Mouse (Mus musculus) ovary, postnatal 14 days (tissue): ENCODE data around the gene Dppa5a.
A peak's percentile ranks its signal among the peaks of the same experiment; 100 is the strongest.
"Not testable (repeated sequence)": the region's sequence is repeated elsewhere in the genome, so short reads cannot be mapped to it uniquely, and the experiment has no call there.

Source experiments
- DNase-seq: peaks from one replicate; pipeline ENCODE4 v3.0.0; 2022; ENCODE audit warnings: low spot score

Gene Dppa5a

GRCm38 (mm10) chr9:78367959-78368358 is at the start of gene Dppa5a:
Dppa5a (minus strand) TSS chr9:78368177.
- DNase-seq: not testable (repeated sequence)

- DNase-seq: no peak
Measured at GRCm38 (mm10) chr9:78401596-78401995, 33.6 kb upstream of the Dppa5a start.

GRCm38 (mm10) chr9:78400570-78400969 is 32.6 kb upstream of the Dppa5a start:
- no peak for DNase-seq

DNA sequence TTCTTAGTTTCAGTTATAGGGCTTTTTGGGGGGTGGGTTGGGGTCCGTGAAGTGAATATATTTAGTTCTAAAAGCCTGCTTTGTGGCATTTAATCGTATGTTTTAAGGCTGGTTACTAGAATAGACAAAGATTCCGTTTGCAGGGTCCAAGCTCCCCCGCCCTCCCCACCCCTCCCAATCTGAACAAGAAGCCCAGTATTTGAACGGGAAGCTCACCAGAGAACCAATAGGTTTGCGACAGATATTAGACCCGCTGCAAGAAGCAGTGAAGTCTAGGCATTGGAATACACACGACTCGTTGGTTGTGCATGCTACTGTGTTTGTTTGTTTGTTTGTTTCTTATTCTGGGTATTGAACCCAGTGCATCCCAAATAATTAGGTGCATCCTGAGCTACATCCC is 28.5 kb upstream of the Dppa5a start:
- no peak for DNase-seq

GRCm38 (mm10) chr9:78395630-78396351 is 27.8 kb upstream of the Dppa5a start, which contains the start of gene Ddx43:
Ddx43 (plus strand) TSS chr9:78395777.
- peak; percentile 15 for DNase-seq

GRCm38 (mm10) chr9:78395244-78395629 is 27.3 kb upstream of the Dppa5a start:
- no peak for DNase-seq

- no peak for DNase-seq
Measured at GRCm38 (mm10) chr9:78394602-78395001, 26.6 kb upstream of the Dppa5a start.

DNA sequence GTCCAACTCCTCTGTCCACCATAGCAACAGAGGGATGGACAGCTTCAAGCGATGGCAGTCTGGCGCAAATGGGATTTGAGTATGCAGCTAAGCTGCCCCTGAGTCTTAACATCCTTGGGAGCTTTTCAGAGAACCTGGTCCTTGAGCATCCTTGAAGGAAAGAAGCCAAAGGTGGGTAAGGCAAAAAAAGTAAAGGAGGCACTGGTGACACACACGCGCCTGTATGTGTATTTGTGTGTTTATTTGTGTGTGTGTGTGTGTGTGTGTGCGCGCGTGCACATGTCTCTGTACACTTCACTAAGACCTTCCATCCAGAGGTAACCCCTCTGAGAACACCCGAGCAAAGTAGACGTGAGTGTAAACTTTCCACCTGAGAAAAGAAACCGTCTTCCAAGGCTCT is 25.8 kb upstream of the Dppa5a start:
- DNase-seq: no peak

DNA sequence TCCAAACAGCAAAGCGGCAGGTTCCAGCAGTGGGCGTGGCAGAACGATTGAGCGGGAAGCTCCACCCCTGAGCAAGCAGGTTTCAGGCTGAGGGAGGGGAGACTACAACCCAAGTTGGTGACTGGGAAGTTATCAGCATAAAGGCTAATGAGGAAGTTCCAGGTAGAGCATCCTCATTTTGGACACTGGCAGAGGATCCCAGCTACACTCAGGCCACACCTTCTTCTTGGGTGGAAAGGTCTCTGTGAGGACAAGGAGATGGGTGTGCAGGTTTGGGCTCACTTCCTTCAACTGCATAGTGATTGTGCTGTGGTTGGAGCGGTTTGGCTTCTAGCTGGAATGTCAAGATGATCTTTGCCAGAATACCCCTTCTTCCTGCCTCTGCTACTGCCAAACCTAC is 22.0 kb upstream of the Dppa5a start:
- no peak for DNase-seq

DNA sequence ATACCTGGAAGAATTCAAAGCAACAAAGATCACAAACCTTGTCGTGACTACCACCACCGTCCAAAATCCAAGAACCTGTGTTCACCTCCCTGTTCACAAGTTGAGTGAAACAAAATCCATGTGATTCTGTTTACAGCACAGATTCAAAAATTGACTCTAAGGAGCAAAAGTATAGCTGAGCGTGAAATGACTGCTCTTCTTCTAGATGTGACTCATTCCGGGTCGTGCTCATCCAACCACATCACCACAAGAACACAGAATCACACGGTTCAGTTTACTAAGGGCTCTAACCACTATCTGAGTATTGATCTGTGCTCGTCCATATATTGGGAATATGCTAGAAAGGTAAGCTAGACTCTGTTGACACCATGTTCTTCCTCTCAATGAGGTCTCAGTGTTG is 19.0 kb upstream of the Dppa5a start:
- DNase-seq: no peak

GRCm38 (mm10) chr9:78385893-78386292 is 17.9 kb upstream of the Dppa5a start:
- no peak for DNase-seq

DNA sequence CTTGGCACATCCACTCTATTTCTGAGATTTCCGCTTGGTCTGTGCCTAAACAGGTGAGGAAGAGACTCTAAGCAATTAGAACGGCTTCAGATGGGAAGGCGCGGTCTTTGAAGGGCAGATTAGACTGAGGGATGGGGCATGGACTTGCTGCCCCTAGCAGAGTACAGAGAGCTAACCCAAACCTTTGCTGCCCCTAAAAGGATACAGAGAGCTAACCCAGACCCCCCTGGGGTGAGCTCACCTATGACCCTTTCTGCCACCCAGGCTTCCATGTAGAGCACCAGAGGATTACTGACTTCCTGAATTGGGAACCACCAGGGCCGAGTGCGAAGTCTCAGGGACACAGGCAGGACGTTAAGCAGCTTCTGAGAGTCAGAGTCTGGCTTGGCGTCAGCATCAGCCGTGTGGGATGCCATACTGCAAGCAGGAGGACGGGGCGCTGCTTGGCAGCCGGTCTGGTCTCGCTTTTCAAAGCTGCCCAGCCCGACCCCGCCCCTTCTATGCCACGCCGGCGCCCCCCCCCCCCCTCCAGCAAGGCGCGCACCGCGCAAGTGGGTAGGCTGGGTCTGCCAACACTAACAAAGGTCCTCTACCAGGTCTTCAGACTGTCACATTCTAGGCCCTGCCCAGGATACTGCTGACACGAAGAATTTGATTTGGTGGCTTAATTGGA is 10.3 kb upstream of the Dppa5a start, which contains the start of gene Ooep:
TSS of gene Ooep (minus strand) at position 613 of the 673 bp plus-strand sequence.
- no peak for DNase-seq

DNA sequence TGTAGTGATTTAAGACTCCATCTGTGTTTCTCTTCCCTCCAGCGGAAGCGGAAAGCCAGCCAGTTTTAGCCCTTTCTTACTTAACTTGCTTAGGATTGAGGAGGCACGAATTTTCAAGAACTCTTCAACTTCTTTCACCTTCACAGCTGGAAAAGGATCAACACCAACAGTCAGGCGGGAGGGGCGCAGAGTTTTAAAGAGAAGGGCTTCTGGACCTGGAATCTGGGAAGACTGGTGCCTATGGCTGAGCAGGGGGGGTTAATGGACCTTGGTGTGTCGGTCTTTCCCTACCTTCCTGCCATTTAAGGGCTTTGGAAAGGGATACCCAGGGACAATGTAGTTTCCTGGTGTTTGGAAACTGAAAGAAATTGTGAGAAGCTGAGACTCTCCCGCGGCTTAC is 9.6 kb upstream of the Dppa5a start:
- DNase-seq: no peak

- no peak for DNase-seq
Measured at GRCm38 (mm10) chr9:78375486-78375885, 7.5 kb upstream of the Dppa5a start.

GRCm38 (mm10) chr9:78374885-78375389 is 7.0 kb upstream of the Dppa5a start:
- no peak for DNase-seq

- no peak for DNase-seq
Measured at GRCm38 (mm10) chr9:78374397-78374796, 6.4 kb upstream of the Dppa5a start.

DNA sequence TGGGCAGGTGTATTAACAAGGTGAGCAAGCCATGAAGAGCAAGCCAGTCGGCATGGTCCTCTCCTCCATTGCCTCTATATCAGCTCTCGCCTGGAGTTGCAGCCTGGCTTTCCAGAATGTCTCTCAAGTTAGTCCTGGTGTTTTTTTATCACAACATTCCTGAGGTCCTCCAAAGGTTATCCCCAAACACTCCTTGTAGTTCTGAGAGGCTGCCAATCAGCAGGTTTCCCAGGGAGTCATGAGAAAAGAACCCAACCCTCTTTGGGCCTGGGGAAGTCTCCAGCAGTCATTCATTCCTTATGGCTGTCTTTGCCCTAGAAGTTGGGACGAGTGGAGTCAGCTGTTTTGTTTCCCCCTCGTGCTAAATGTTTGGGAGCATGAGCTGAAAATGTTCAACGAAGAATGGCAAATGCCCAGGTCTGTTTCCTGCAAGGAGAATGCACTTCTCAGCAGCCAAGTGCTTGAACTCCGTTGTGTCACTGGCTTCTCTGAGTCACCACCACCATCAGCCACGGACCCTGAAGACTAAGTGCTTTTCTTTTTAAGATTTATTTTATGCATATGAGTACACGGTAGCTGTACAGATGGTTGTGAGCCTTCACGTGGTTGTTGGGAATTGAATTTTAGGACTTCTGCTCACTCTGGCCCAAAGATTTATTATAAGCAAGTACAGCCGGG is 5.0 kb upstream of the Dppa5a start:
- no peak for DNase-seq

DNA sequence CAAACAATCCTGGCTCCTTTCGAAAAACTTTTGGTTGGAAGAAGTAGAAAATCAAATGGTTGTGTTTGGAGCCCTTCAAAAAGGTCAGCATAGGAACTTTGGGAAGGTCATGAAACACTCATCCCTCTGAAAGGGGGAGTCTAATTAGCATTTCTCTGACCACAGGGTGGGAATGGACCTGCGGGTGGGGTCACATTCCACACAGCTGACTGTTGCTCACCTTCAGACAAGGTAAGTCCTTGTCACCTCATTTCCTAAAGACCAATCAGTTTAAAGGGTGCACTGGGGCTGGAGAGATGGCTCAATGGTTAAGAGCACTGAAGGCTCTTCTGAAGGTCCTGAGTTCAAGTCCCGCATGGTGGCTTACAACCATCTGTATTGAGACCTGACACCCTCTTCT is 3.5 kb upstream of the Dppa5a start:
- no peak for DNase-seq

- DNase-seq: no peak
Measured at GRCm38 (mm10) chr9:78369786-78370185, 1.8 kb upstream of the Dppa5a start.

DNA sequence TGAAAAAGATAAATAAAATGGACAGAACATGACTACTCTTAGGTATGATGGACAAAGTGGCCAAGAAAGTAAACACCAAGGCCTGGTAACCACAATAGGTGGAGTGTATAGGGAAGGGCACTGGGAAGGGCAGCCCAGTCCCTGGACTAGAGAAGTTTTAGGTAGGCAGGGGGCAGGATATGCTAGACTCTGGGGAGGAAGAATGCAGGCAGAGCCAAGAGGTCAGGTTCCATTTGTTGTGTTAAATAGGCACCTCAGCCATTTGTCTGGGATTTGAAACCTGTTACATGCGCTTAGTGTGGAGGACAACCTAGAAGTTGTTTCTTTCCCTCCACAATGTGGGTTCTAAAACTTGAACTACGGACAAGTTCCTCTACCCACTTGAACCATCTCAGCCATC is 1.4 kb upstream of the Dppa5a start:
- no peak for DNase-seq

- no peak for DNase-seq
Measured at GRCm38 (mm10) chr9:78368671-78369293, 805 bp upstream of the Dppa5a start.

DNA sequence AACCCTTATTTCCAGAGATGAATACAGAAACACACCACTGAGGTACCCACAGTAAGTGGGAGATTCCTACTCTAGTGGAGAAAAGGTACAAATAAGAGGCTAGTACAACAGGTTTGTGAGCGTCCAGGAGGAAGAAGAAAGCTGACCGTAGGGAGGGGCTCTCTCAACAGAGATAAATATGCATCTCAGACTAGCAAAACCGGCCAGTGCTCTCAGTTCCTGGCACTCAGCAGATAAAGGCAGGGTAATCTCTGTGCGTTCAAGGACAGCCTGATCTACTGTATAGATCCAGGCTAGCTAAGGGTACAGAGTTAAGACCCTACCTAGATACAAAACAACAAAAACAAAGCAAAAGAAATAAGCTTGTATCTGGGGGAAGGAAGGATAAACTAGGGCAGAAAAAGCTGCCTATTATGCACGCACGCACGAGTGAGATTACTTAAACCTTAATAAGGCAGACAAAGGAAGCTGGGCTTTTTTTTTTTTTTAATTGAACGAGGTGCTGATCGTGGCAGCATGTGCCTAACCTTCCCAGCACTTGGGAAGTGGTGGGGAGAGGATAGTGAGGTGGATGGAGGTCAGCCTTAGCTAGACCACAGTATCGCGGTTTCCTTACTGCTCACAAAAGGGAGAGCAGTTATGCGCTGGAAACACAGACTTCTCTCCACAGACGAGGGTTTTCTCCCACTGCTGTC is 2.0 kb downstream of the Dppa5a start:
- DNase-seq: no peak
